Mouse (Mus musculus) kidney, postnatal 0 days (tissue): ENCODE results near the gene Lcp1. TPM values are rescaled to one million over a fixed set of nuclear protein-coding genes. Genes with fewer than 3 reads are reported as not detected.

Experiments
- ATAC-seq: fragments of 200-750 bp; cut with Nextera tagmentation; replicated peaks from 2 replicates; pipeline ENCODE4 v1.8.0; 2017; ENCODE audit warnings: low read depth, moderate number of reproducible peaks, moderate TSS enrichment, moderate library complexity; ENCODE audit not compliant: low FRiP score
- DNase-seq: peaks from one replicate; pipeline ENCODE4 v3.0.0-alpha.2; 2016; ENCODE audit warnings: low spot score
- H3K27ac ChIP-seq: fragments of 300-500 bp; sonication (generic); 2 replicates; pipeline ENCODE4 v1.5.1; 2014; ENCODE audit warnings: mild to moderate bottlenecking
- H3K27me3 ChIP-seq: fragments of 300-500 bp; sonication (generic); 2 replicates; pipeline ENCODE4 v1.6.1; 2014; ENCODE audit warnings: low read length, mixed read lengths; ENCODE audit not compliant: insufficient read depth
- H3K36me3 ChIP-seq: fragments of 300-500 bp; sonication (generic); 2 replicates; pipeline ENCODE4 v1.6.1; 2014; ENCODE audit warnings: low read length, mixed read lengths; ENCODE audit not compliant: insufficient read depth
- H3K4me1 ChIP-seq: fragments of 300-500 bp; sonication (generic); replicated peaks from 2 replicates; pipeline ENCODE4 v1.6.1; 2014; ENCODE audit warnings: antibody characterized with exemption, low read length, mixed read lengths; ENCODE audit not compliant: insufficient read depth
- H3K4me2 ChIP-seq: fragments of 300-500 bp; sonication (generic); 2 replicates; pipeline ENCODE4 v1.6.1; 2014; ENCODE audit warnings: mild to moderate bottlenecking, low read length, moderate library complexity, mixed read lengths
- H3K4me3 ChIP-seq: fragments of 300-500 bp; sonication (generic); replicated peaks from 2 replicates; pipeline ENCODE4 v1.5.1; 2014; ENCODE audit warnings: low read depth, low read length
- H3K9ac ChIP-seq: fragments of 300-500 bp; sonication (generic); 2 replicates; pipeline ENCODE4 v1.6.1; 2014; ENCODE audit warnings: low read depth, low read length
- H3K9me3 ChIP-seq: fragments of 300-500 bp; sonication (generic); replicated peaks from 2 replicates; pipeline ENCODE4 v1.6.1; 2016; ENCODE audit warnings: low read length, inconsistent platforms, mixed read lengths
- CTCF ChIP-seq: IDR thresholded peaks from 2 replicates; pipeline ENCODE4 v1.5.1; 2016; ENCODE audit warnings: antibody characterized with exemption, low read depth, mild to moderate bottlenecking, moderate library complexity
- WGBS: fragments of 180-500 bp; shearing (Covaris S2); extraction: QIAGEN DNeasy Blood & Tissue Kit; methylation state at CpG from one replicate; pipeline ENCODE4 v1.1.7; 2014; 5-methylcytosine and 5-hydroxymethylcytosine counted together
- polyA plus RNA-seq: library from polyadenylated mRNA; unstranded; fragments of >200 nt; fragmentation: Nextera tagmentation; extraction: Ambion mirVana; gene quantifications from 2 replicates; pipeline ENCODE4 v1.2.1, GENCODE M21; 2015

Gene Lcp1
- polyA plus RNA-seq, 1 experiment from 2014 or later = 14.1 TPM

- H3K4me2 ChIP-seq = no peak overlapping the region
- H3K9me3 ChIP-seq = no peaks in the 10 kb centered on the region
- no peaks in the 10 kb centered on the region for H3K27me3 ChIP-seq
- ATAC-seq = no peak
- no peak overlapping the region for H3K27ac ChIP-seq
- H3K4me3 ChIP-seq = no peak overlapping the region
- no peak for DNase-seq
- no peak overlapping the region for H3K9ac ChIP-seq
- no peaks in the 10 kb centered on the region for H3K4me1 ChIP-seq
- WGBS = 85% methylated on average over 8 of the region's 8 CpGs
- no peaks in the 10 kb centered on the region for H3K36me3 ChIP-seq
- TF ChIP-seq CTCF = no peak
Observed at GRCm38 (mm10) chr14:75163866-75164265, 33.0 kb downstream of the Lcp1 start.

GRCm38 (mm10) chr14:75164345-75164744 is 33.4 kb downstream of the Lcp1 start:
- no peaks in the 10 kb centered on the region for H3K36me3 ChIP-seq
- no peaks in the 10 kb centered on the region for H3K27me3 ChIP-seq
- no peaks in the 10 kb centered on the region for H3K4me1 ChIP-seq
- no peak for TF ChIP-seq CTCF
- H3K9me3 ChIP-seq = no peaks in the 10 kb centered on the region
- DNase-seq (no peak), ATAC-seq (no peak)
- no peak overlapping the region for H3K9ac ChIP-seq
- no peak overlapping the region for H3K4me2 ChIP-seq
- H3K27ac ChIP-seq = no peak overlapping the region
- WGBS = 90% methylated on average over 9 of the region's 9 CpGs
- H3K4me3 ChIP-seq = no peak overlapping the region

DNA sequence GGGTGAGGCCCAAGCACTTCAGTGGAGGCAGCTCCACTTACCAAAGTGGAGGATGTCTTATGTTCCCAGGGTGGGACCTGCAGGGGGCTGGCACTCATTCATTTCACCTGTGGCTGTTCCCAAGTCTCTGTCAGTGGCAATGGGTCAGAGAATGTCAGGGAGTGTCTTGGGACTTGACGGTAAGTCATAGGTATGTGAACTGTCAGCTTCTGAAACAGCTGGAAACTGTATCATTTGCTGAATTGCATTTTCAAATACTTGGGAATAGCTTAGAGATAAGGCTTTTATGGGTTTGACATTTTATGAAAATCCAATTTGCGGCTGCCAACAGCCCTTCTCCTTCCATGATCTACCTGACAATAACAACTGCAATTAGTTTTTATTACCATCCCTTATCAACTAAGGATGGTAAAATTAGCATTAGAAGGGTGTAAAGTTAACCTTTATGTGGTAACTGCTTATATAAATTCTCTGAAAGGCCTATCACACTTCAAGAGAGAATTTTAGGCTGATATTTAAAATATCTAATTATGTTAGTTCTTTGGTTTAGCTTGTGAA is 34.8 kb downstream of the Lcp1 start:
- H3K9me3 ChIP-seq = no peaks in the 10 kb centered on the region
- DNase-seq (no peak), ATAC-seq (no peak)
- no peaks in the 10 kb centered on the region for H3K27me3 ChIP-seq
- TF ChIP-seq CTCF = no peak
- no peak overlapping the region for H3K4me3 ChIP-seq
- H3K27ac ChIP-seq = no peak overlapping the region
- H3K4me2 ChIP-seq = no peak overlapping the region
- H3K4me1 ChIP-seq = no peaks in the 10 kb centered on the region
- H3K36me3 ChIP-seq = no peaks in the 10 kb centered on the region
- WGBS = 56% methylated on average over 2 of the region's 2 CpGs
- H3K9ac ChIP-seq = no peak overlapping the region

GRCm38 (mm10) chr14:75168501-75168900 is 37.6 kb downstream of the Lcp1 start:
- WGBS = 89% methylated on average over 3 of the region's 3 CpGs
- DNase-seq (no peak), ATAC-seq (no peak)
- Histone ChIP-seq H3K9me3 (no peaks in the 10 kb centered on the region), H3K4me3 (no peak overlapping the region), H3K27ac (no peak overlapping the region), H3K4me2 (no peak overlapping the region), H3K27me3 (no peaks in the 10 kb centered on the region), H3K36me3 (no peaks in the 10 kb centered on the region), H3K9ac (no peak overlapping the region), H3K4me1 (no peaks in the 10 kb centered on the region)
- no peak for TF ChIP-seq CTCF

- Histone ChIP-seq H3K27ac (no peak overlapping the region), H3K27me3 (no peaks in the 10 kb centered on the region), H3K9me3 (no peaks in the 10 kb centered on the region), H3K4me2 (no peak overlapping the region), H3K4me1 (no peaks in the 10 kb centered on the region), H3K36me3 (no peaks in the 10 kb centered on the region), H3K4me3 (no peak overlapping the region), H3K9ac (no peak overlapping the region)
- no peak for DNase-seq
- 79% methylated on average over 1 of the region's 1 CpGs for WGBS
- no peak for ATAC-seq
- no peak for TF ChIP-seq CTCF
Observed at GRCm38 (mm10) chr14:75170546-75170945, 39.6 kb downstream of the Lcp1 start.

DNA sequence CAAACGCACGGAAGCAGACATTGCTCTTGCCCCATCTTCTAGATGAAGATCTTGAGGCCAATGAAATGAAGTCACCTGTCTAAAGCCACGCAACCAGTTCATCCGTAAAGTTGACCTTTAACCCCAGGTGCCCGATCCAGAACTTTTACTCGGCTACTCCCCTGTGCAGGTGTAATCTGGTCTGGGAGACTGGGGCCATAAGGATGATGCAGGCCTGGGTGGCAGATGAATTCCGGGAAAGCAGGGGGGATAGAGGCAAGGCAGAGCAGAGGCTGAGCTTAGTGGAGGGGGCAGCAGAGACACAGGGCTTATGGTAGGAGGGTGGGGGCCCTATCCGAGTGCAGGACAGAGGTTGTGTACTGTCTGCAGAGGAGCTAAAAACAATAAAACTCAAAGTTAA is 43.4 kb downstream of the Lcp1 start:
- Histone ChIP-seq H3K4me2 (no peak overlapping the region), H3K27me3 (no peaks in the 10 kb centered on the region), H3K36me3 (no peaks in the 10 kb centered on the region), H3K27ac (no peak overlapping the region), H3K9ac (no peak overlapping the region), H3K4me3 (no peak overlapping the region), H3K9me3 (no peaks in the 10 kb centered on the region), H3K4me1 (no peaks in the 10 kb centered on the region)
- ATAC-seq (no peak), DNase-seq (no peak)
- TF ChIP-seq CTCF = no peak
- WGBS = 80% methylated on average over 8 of the region's 8 CpGs

DNA sequence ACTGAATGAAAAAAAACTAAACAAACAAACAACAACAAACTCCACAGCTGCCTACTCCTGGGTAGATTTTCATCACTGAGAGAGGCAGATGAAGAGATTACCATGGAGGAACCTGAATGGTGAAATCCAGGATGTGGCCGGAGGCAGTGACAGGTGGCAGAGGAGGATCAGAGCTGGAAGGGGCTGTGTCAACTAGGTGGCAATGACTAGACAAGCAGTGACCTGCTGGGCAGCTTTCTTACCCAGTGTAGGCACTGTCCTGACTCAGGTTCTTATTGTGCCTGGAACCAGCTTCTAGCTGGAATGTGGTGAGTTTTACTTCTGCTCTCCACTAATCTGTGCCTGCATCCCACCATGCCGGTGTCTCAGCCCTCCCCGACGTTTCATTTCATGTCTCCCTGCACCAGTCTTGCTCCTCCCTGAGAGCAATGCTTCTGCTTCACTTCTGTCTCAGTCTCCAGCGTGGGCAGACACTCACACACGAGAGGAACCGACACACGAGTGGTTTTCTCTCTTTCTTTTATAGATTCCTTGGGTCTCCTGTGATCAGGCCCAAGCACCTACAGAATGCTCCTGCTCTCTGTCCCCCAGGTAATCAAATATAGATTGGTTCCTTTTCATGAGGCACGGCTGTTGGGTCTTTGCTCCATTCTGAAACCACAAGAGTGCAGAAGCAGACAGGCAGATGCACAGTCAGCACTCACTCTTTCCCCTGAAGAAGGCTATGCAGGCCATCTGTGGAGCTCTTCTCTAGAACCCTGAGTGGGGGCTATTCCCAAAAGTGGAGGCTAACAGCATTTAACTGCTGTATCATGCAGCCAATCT is 44.0 kb downstream of the Lcp1 start:
- no peaks in the 10 kb centered on the region for H3K9me3 ChIP-seq
- no peak overlapping the region for H3K9ac ChIP-seq
- 78% methylated on average over 9 of the region's 9 CpGs for WGBS
- H3K36me3 ChIP-seq = no peaks in the 10 kb centered on the region
- ATAC-seq = no peak
- H3K4me3 ChIP-seq = no peak overlapping the region
- no peak for TF ChIP-seq CTCF
- no peaks in the 10 kb centered on the region for H3K4me1 ChIP-seq
- no peak overlapping the region for H3K27ac ChIP-seq
- no peaks in the 10 kb centered on the region for H3K27me3 ChIP-seq
- DNase-seq = no peak
- H3K4me2 ChIP-seq = no peak overlapping the region
